Mouse (Mus musculus): ENCODE data around the gene Pex14.

The Pex14 gene

GRCm38 (mm10) chr4:148955131-148955813 lies 144.4 kb downstream of the Pex14 start:
- ChIA-PET POLR2A (interaction anchor here in 2 of 4 experiments (0.8 to 1.3 kb wide), 3 partner anchors 10 to 344 kb away, joined by 3 to 4 read pairs (median 3); no protein-coding TSS in a partner anchor), CTCF (interaction anchor here in 3 of 4 experiments (0.6 to 1.2 kb wide), 4 partner anchors 10 to 370 kb away, joined by 3 read pairs; no protein-coding TSS in a partner anchor)

- ChIA-PET POLR2A (interaction anchor here in 2 of 4 experiments (0.6 to 1.1 kb wide), 3 partner anchors 13 to 858 kb away, joined by 3 to 4 read pairs (median 3); partner anchors contain the start of gene Gm572 (in 1 of the 2)), CTCF (interaction anchor here in 2 of 4 experiments (0.6 to 0.7 kb wide), 2 partner anchors 31 to 40 kb away, joined by 3 read pairs; no protein-coding TSS in a partner anchor)
Measured at GRCm38 (mm10) chr4:148952328-148953222, 147.1 kb downstream of the Pex14 start.

GRCm38 (mm10) chr4:148951821-148952291 lies 147.8 kb downstream of the Pex14 start:
- POLR2A ChIA-PET = interaction anchor here in 1 of 4 experiments (0.6 to 1.1 kb wide), 3 partner anchors 14 to 308 kb away, joined by 3 read pairs; partner anchors contain the start of gene Gm572

GRCm38 (mm10) chr4:148950932-148951650 lies 148.6 kb downstream of the Pex14 start:
- ChIA-PET CTCF (interaction anchor here in 1 of 4 experiments (1.8 kb wide), 1 partner anchor 269 kb away, joined by 4 read pairs; no protein-coding TSS in a partner anchor), POLR2A (interaction anchor here in 1 of 4 experiments (0.6 to 1.4 kb wide), 5 partner anchors 8 to 308 kb away, joined by 3 read pairs; partner anchors contain the start of gene Gm572)

More at GRCm38 (mm10) chr4:148951821-148952291, 147.8 kb downstream of the Pex14 start:
- CTCF ChIA-PET = interaction anchor here in 1 of 4 experiments (0.7 kb wide), 1 partner anchor 30 kb away, joined by 3 read pairs; no protein-coding TSS in a partner anchor

- CTCF ChIA-PET = interaction anchor here in 2 of 4 experiments (1.3 to 1.8 kb wide), 2 partner anchors 43 to 269 kb away, joined by 4 to 5 read pairs; no protein-coding TSS in a partner anchor
- POLR2A ChIA-PET = interaction anchor here in 1 of 4 experiments (0.7 to 1.4 kb wide), 2 partner anchors 9 to 41 kb away, joined by 3 read pairs; no protein-coding TSS in a partner anchor
Measured at GRCm38 (mm10) chr4:148950487-148950886, 149.2 kb downstream of the Pex14 start.

GRCm38 (mm10) chr4:148947833-148948388 lies 151.8 kb downstream of the Pex14 start:
- ChIA-PET POLR2A (interaction anchor here in 3 of 4 experiments (0.6 to 1.9 kb wide), 9 partner anchors 9 to 204 kb away, joined by 3 to 6 read pairs (median 3); no protein-coding TSS in a partner anchor), CTCF (interaction anchor here in 1 of 4 experiments (1.1 kb wide), 1 partner anchor 266 kb away, joined by 3 read pairs; no protein-coding TSS in a partner anchor)

- ChIA-PET CTCF (interaction anchor here in 1 of 4 experiments (1.2 kb wide), 1 partner anchor 264 kb away, joined by 3 read pairs; no protein-coding TSS in a partner anchor), POLR2A (interaction anchor here in 3 of 4 experiments (0.5 to 1.6 kb wide), 13 partner anchors 9 to 319 kb away, joined by 3 to 6 read pairs (median 3); partner anchors contain the start of gene Tardbp (in 1 of the 3))
Measured at GRCm38 (mm10) chr4:148946071-148946470, 153.6 kb downstream of the Pex14 start.

GRCm38 (mm10) chr4:148945476-148945881 lies 154.2 kb downstream of the Pex14 start:
- CTCF ChIA-PET = interaction anchor here in 3 of 4 experiments (0.5 to 1.2 kb wide), 3 partner anchors 183 to 778 kb away, joined by 3 read pairs; no protein-coding TSS in a partner anchor
- POLR2A ChIA-PET = interaction anchor here in 2 of 4 experiments (0.5 to 1.6 kb wide), 12 partner anchors 10 to 318 kb away, joined by 3 to 6 read pairs (median 3); partner anchors contain the start of gene Tardbp (in 1 of the 2)

- CTCF ChIA-PET = interaction anchor here in 1 of 4 experiments (0.6 kb wide), 2 partner anchors 27 to 180 kb away, joined by 3 to 4 read pairs; no protein-coding TSS in a partner anchor
- POLR2A ChIA-PET = interaction anchor here in 3 of 4 experiments (0.6 to 1.7 kb wide), 4 partner anchors 57 to 240 kb away, joined by 3 to 5 read pairs (median 4); no protein-coding TSS in a partner anchor
Measured at GRCm38 (mm10) chr4:148943099-148943498, 156.6 kb downstream of the Pex14 start.

- ChIA-PET CTCF (interaction anchor here in 1 of 4 experiments (0.5 kb wide), 1 partner anchor 161 kb away, joined by 4 read pairs; no protein-coding TSS in a partner anchor), POLR2A (interaction anchor here in 2 of 4 experiments (0.6 to 1.2 kb wide), 3 partner anchors 15 to 70 kb away, joined by 3 read pairs; no protein-coding TSS in a partner anchor)
Measured at GRCm38 (mm10) chr4:148941321-148941720, 158.4 kb downstream of the Pex14 start.

GRCm38 (mm10) chr4:148940674-148941211 lies 158.9 kb downstream of the Pex14 start:
- POLR2A ChIA-PET = interaction anchor here in 3 of 4 experiments (0.6 to 1.2 kb wide), 4 partner anchors 14 to 89 kb away, joined by 3 to 7 read pairs (median 3); no protein-coding TSS in a partner anchor
- CTCF ChIA-PET = interaction anchor here in 1 of 4 experiments (0.5 kb wide), 1 partner anchor 161 kb away, joined by 4 read pairs; no protein-coding TSS in a partner anchor

- POLR2A ChIA-PET = interaction anchor here in 2 of 4 experiments (0.5 to 1.7 kb wide), 5 partner anchors 13 to 200 kb away, joined by 3 to 7 read pairs (median 3); no protein-coding TSS in a partner anchor
- CTCF ChIA-PET = no interaction called here
Measured at GRCm38 (mm10) chr4:148938546-148938945, 161.1 kb downstream of the Pex14 start.

- CTCF ChIA-PET = interaction anchor here in 2 of 4 experiments (0.6 kb wide), 2 partner anchors 124 to 289 kb away, joined by 3 read pairs; no protein-coding TSS in a partner anchor
- POLR2A ChIA-PET = interaction anchor here in 3 of 4 experiments (0.7 to 1.7 kb wide), 5 partner anchors 12 to 238 kb away, joined by 3 to 7 read pairs (median 3); no protein-coding TSS in a partner anchor
Measured at GRCm38 (mm10) chr4:148936727-148937126, 162.9 kb downstream of the Pex14 start.

- POLR2A ChIA-PET = interaction anchor here in 1 of 4 experiments (0.8 kb wide), 1 partner anchor 13 kb away, joined by 3 read pairs; no protein-coding TSS in a partner anchor
- CTCF ChIA-PET = no interaction called here
Measured at GRCm38 (mm10) chr4:148936111-148936510, 163.6 kb downstream of the Pex14 start.

- ChIA-PET CTCF (no interaction called here), POLR2A (interaction anchor here in 1 of 4 experiments (1.0 to 1.5 kb wide), 2 partner anchors 9 to 13 kb away, joined by 3 read pairs; no protein-coding TSS in a partner anchor)
Measured at GRCm38 (mm10) chr4:148935211-148935610, 164.5 kb downstream of the Pex14 start.

GRCm38 (mm10) chr4:148933109-148933508 lies 166.6 kb downstream of the Pex14 start:
- CTCF ChIA-PET = no interaction called here
- POLR2A ChIA-PET = interaction anchor here in 1 of 4 experiments (0.6 kb wide), 1 partner anchor 410 kb away, joined by 3 read pairs; no protein-coding TSS in a partner anchor
